In the genomic region with DNA sequence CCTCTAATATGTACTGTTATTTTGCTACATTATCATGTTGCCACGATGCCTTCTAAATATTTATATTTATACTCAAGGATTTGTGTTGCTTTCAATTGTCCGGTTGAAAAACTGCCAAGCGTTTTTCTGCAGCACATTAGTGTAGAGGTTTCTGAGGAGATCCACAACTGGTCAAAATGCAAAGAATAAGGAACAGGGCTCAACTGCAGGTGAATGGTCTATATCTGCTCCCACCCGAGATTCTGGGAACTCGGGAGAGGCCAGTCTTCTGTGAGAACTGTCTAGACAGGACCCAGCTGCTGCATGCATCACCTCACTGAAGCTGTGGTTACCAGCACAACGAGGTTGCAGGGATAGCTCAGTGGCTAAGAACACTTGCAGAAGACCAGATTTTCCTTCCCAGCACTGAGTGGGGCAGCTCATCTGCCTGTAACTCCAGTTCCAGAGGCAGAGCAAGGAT, we compare ENCODE assay signal across 10 mouse cellular contexts. TPM values are rescaled to one million over a fixed set of nuclear protein-coding genes. Genes with fewer than 3 reads are reported as not detected.
DNase-seq lines count a peak whose midpoint lies in the region; ATAC-seq and TF ChIP-seq lines count a peak whose summit lies in the region.
"Had no signal": no experiment of that assay in that cellular context is flagged by ENCODE, and none has a peak within 500 bp of the region (broad histone marks: within the 10 kb centered on the region; RNA-seq: fewer than 3 reads in every experiment).

No protein-coding gene starts in this region.

- CTCF ChIA-PET in Patski (lab: Charles Lee): no interaction called here

- in situ Hi-C loops in Patski (cut with MboI; ENCODE audit: low pct_unique_long_range_greater_than_20kb): no loop called here

- no peak for TF ChIP-seq CTCF in lung, postnatal 0 days (IDR thresholded peaks at IDR 0.05)
- no peak for TF ChIP-seq CTCF in lung, adult 2 months (IDR thresholded peaks at IDR 0.05; ENCODE audit: insufficient read depth, low read length)
- no peak for TF ChIP-seq CTCF in Patski (IDR thresholded peaks at IDR 0.05)

- no peaks in the 10 kb centered on the region for H3K36me3 ChIP-seq in forebrain, embryonic 12.5 days (replicated peaks)
- H3K36me3 ChIP-seq in forebrain, embryonic 13.5 days (ENCODE audit: poor library complexity, severe bottlenecking): no peaks in the 10 kb centered on the region
- H3K36me3 ChIP-seq in lung, postnatal 0 days (ENCODE audit: insufficient read depth, low read length): no peaks in the 10 kb centered on the region
- 0 out of 2 replicates have a peak, but pooled peaks cover under 1% of the 10 kb centered on the region for H3K36me3 ChIP-seq in liver, embryonic 15.5 days (replicated peaks)

- DNase-seq in lung, postnatal 0 days (ENCODE audit: low spot score): peak; percentile 14
- no peak for DNase-seq in lung, adult 2 months
- no peak for DNase-seq in Patski (ENCODE audit: low read depth, low spot score)
- DNase-seq in frontal cortex, adult 2 months (ENCODE audit: extremely low spot score in 1 of 2, low spot score in 1 of 2): no peak
- no peak for DNase-seq in layer of hippocampus, adult 11-12 months (ENCODE audit: low spot score)
- DNase-seq: left cerebral cortex, postnatal 4 days had no signal

- H3K4me3 ChIP-seq in forebrain, embryonic 12.5 days (replicated peaks): no peak overlapping the region
- no peak overlapping the region for H3K4me3 ChIP-seq in forebrain, embryonic 13.5 days
- no peak overlapping the region for H3K4me3 ChIP-seq in lung, postnatal 0 days (ENCODE audit: low read depth, low read length)
- no peak overlapping the region for H3K4me3 ChIP-seq in lung, adult 2 months (replicated peaks; ENCODE audit: extremely low read depth, low read depth, low read length)
- no peak overlapping the region for H3K4me3 ChIP-seq in liver, embryonic 15.5 days (replicated peaks)

- POLR2A ChIA-PET in Patski (lab: Charles Lee): no interaction called here

- WGBS in forebrain, embryonic 12.5 days: 62% methylated on average over 6 of the region's 6 CpGs
- WGBS in forebrain, embryonic 13.5 days: 65% methylated on average over 6 of the region's 6 CpGs
- whole genome bisulfite sequencing in lung, postnatal 0 days: 33% methylated on average over 6 of the region's 6 CpGs
- 25% methylated on average over 6 of the region's 6 CpGs for WGBS in lung, adult 2 months
- 43% methylated on average over 6 of the region's 6 CpGs for WGBS in liver, embryonic 15.5 days (ENCODE audit: insufficient replicate concordance)

- H3K4me2 ChIP-seq in forebrain, embryonic 12.5 days: no peak overlapping the region
- H3K4me2 ChIP-seq in forebrain, embryonic 13.5 days: no peak overlapping the region
- no peak overlapping the region for H3K4me2 ChIP-seq in lung, postnatal 0 days (replicated peaks; ENCODE audit: low read depth, low read length)
- H3K4me2 ChIP-seq in liver, embryonic 15.5 days: 0 out of 2 replicates have a peak overlapping the region, but pooled peaks have one; percentile 10

- H3K9me3 ChIP-seq in forebrain, embryonic 12.5 days: no peaks in the 10 kb centered on the region
- no peaks in the 10 kb centered on the region for H3K9me3 ChIP-seq in forebrain, embryonic 13.5 days (replicated peaks)
- no peaks in the 10 kb centered on the region for H3K9me3 ChIP-seq in lung, postnatal 0 days (ENCODE audit: low read length)
- H3K9me3 ChIP-seq in liver, embryonic 15.5 days (replicated peaks): no peaks in the 10 kb centered on the region

- no peak for TF ChIP-seq POLR2A in lung, adult 2 months (IDR thresholded peaks at IDR 0.05; ENCODE audit: borderline replicate concordance, extremely low read depth, low read depth, low read length)

- TF ChIP-seq EP300 in lung, postnatal 0 days (IDR thresholded peaks at IDR 0.05): no peak

- H3K9ac ChIP-seq in forebrain, embryonic 12.5 days: no peak overlapping the region
- no peak overlapping the region for H3K9ac ChIP-seq in forebrain, embryonic 13.5 days
- no peak overlapping the region for H3K9ac ChIP-seq in lung, postnatal 0 days (replicated peaks; ENCODE audit: low read depth)
- H3K9ac ChIP-seq in liver, embryonic 15.5 days: 0 out of 2 replicates have a peak overlapping the region, but pooled peaks have one; percentile 0

- H3K4me1 ChIP-seq in forebrain, embryonic 12.5 days: peaks cover 13% of the 10 kb centered on the region
- H3K4me1 ChIP-seq in forebrain, embryonic 13.5 days: peaks cover 9% of the 10 kb centered on the region
- H3K4me1 ChIP-seq in lung, postnatal 0 days (ENCODE audit: insufficient read depth, low read depth, low read length): no peaks in the 10 kb centered on the region; the same call in 1 of the 2 replicates
- H3K4me1 ChIP-seq in lung, adult 2 months (ENCODE audit: control insufficient read depth, insufficient read depth, low read length): no peaks in the 10 kb centered on the region
- peaks cover 48% of the 10 kb centered on the region for H3K4me1 ChIP-seq in liver, embryonic 15.5 days (replicated peaks)

- ATAC-seq in forebrain, embryonic 12.5 days (ENCODE audit: low FRiP score): no peak
- no peak for ATAC-seq in forebrain, embryonic 13.5 days
- no peak for ATAC-seq in lung, postnatal 0 days
- ATAC-seq in Patski: peak; percentile 2
- ATAC-seq in liver, embryonic 15.5 days (ENCODE audit: insufficient read depth): no peak
- ATAC-seq: intestine, embryonic 16.5 days had no signal

- H3K27ac ChIP-seq in forebrain, embryonic 12.5 days: 0 out of 2 replicates have a peak overlapping the region, but pooled peaks have one; percentile 10
- no peak overlapping the region for H3K27ac ChIP-seq in forebrain, embryonic 13.5 days
- H3K27ac ChIP-seq in lung, postnatal 0 days (ENCODE audit: low read length): no peak overlapping the region
- H3K27ac ChIP-seq in liver, embryonic 15.5 days (replicated peaks): peak overlapping the region; percentile 75

- no peaks in the 10 kb centered on the region; the same call in 1 of the 2 replicates for H3K27me3 ChIP-seq in forebrain, embryonic 12.5 days
- H3K27me3 ChIP-seq in forebrain, embryonic 13.5 days: no peaks in the 10 kb centered on the region
- H3K27me3 ChIP-seq in lung, postnatal 0 days (replicated peaks; ENCODE audit: insufficient read depth, low read length): no peaks in the 10 kb centered on the region
- no peaks in the 10 kb centered on the region for H3K27me3 ChIP-seq in Patski
- peaks cover 4% of the 10 kb centered on the region; the same call in 1 of the 2 replicates for H3K27me3 ChIP-seq in liver, embryonic 15.5 days

RNA-seq across cellular contexts. Expression of a gene that starts 2.1 kb away (rescaled TPM):
- 77.3 and 83.5 TPM in 2 replicates for polyA plus RNA-seq in forebrain, embryonic 12.5 days (2016; fragmentation: Nextera tagmentation; extraction: Ambion mirVana)
- 89.6 and 106 TPM in 2 replicates for polyA plus RNA-seq in forebrain, embryonic 13.5 days (2015; fragmentation: Nextera tagmentation; extraction: Ambion mirVana)
- polyA plus RNA-seq in lung, postnatal 0 days (2015; fragmentation: Nextera tagmentation; extraction: Ambion mirVana): 80.8 and 82.5 TPM in 2 replicates
- polyA plus RNA-seq in lung, adult 2 months (2012; rRNA removed): 9.5 and 10.2 TPM in 2 replicates
- polyA plus RNA-seq in Patski (2021): 52.7 TPM
- 32.2 and 36.2 TPM in 2 replicates for polyA plus RNA-seq in liver, embryonic 15.5 days (2015; fragmentation: Nextera tagmentation; extraction: Ambion mirVana)
- 26.9 and 30.2 TPM in 2 replicates for polyA plus RNA-seq in frontal cortex, adult 2 months (2012; rRNA removed)

RNA-seq across cellular contexts. Expression of a gene that starts 41.4 kb away (rescaled TPM):
- 164 and 171 TPM in 2 replicates for polyA plus RNA-seq in forebrain, embryonic 12.5 days (2016; fragmentation: Nextera tagmentation; extraction: Ambion mirVana)
- 182 and 185 TPM in 2 replicates for polyA plus RNA-seq in forebrain, embryonic 13.5 days (2015; fragmentation: Nextera tagmentation; extraction: Ambion mirVana)
- 134 and 155 TPM in 2 replicates for polyA plus RNA-seq in lung, postnatal 0 days (2015; fragmentation: Nextera tagmentation; extraction: Ambion mirVana)
- polyA plus RNA-seq in lung, adult 2 months (2012; rRNA removed): 67.1 and 82.2 TPM in 2 replicates
- polyA plus RNA-seq in Patski (2021): 57.6 TPM
- polyA plus RNA-seq in liver, embryonic 15.5 days (2015; fragmentation: Nextera tagmentation; extraction: Ambion mirVana): 76.4 and 80.3 TPM in 2 replicates
- 55.3 and 56.0 TPM in 2 replicates for polyA plus RNA-seq in frontal cortex, adult 2 months (2012; rRNA removed)

Comparison
In these comparisons a context has a peak if more than half of its experiments do, and no peak if none do; other contexts are left out.
1. H3K27ac ChIP-seq: peak in forebrain, embryonic 12.5 days (single experiment) and liver, embryonic 15.5 days (single experiment); none in forebrain, embryonic 13.5 days (single experiment) and lung, postnatal 0 days (single experiment).